Mouse (Mus musculus) layer of hippocampus, postnatal 14 days (tissue): ENCODE data around the gene Ccdc125. TPM values are rescaled to one million over a fixed set of nuclear protein-coding genes. Genes with fewer than 3 reads are reported as not detected.
"Not testable (repeated sequence)": the region's sequence is repeated elsewhere in the genome, so short reads cannot be mapped to it uniquely, and the experiment has no call there.

Experiments used
- DNase-seq, 2 experiments: peaks; one replicate each; pipeline ENCODE4 v3.0.0; 2021 to 2022; ENCODE audit warnings: low spot score in 2 of 2, mixed read lengths in 1 of 2
- total RNA-seq, 2 experiments: library from RNA; stranded (reverse); gene quantifications; 2 replicates each; pipeline ENCODE4 v1.2.3; 2021

Ccdc125 gene
- total RNA-seq, 2 experiments from 2014 or later, result 0.36 to 0.53 TPM

DNA sequence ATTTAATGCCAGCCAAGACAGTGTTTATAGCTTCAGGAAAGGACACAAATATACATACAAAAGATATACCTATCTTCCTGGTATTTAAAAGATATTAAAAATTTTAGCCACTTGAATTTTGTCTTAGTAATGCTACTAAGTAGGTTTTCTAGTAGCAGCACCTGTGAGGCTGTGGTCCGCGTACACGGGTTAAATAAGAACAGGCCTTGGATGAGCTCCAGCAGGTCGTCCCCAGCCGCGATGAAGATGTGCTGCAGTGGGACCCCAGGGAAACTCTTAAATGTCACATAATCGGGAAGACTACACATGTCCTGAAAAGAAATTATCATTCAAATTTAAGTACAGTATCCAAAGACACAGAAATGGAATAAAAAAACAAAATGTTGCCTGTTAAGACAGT, 36.7 kb downstream of the Ccdc125 start:
- no peak for DNase-seq

DNA sequence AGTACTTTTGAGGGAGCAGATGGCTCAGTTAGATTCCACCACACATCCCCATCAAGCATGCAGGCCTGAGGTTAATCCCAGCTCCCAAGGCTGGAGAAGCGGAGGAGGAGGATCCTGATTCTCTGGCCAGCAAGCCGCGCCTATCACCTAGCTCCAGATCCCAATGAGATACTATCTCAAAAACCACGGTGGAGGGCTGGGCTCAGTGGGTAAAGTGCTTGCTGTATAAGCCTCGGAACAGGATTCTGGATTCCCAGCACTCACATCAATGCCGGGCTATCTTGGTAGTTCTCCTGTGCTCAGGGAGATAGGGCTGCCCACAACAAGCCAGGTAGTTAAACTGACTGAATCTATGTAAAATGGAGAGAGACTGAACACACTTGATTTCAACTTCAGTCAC, 46.0 kb downstream of the Ccdc125 start:
- DNase-seq, result no peak

DNA sequence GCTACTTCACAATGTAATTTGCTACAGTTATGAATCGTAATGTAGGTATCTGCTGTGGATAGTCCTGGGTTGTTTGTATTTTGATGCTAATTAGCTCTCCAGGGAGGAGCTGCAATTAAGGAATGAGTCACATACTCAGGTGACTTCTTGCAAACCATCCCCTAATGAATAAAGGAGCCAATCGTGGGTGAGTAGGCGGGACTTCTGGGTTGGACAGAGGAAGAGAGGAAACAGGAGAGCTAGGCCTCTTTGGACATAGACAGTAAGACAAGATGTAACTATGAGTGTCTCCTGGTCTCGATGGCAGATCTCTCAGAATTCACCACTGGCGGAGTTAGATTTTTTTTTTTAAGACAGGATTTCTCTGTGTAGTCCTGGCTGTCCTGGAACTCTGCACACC, 52.1 kb downstream of the Ccdc125 start:
- DNase-seq, result no peak

GRCm38 (mm10) chr13:100724051-100724754, 54.7 kb downstream of the Ccdc125 start:
- peak in 1 of 2 experiments; percentile 34 for DNase-seq

- no peak for DNase-seq
Observed at GRCm38 (mm10) chr13:100725194-100725593, 55.7 kb downstream of the Ccdc125 start.

GRCm38 (mm10) chr13:100728086-100728485, 58.6 kb downstream of the Ccdc125 start:
- no peak for DNase-seq

- not testable (repeated sequence) for DNase-seq
Observed at GRCm38 (mm10) chr13:100728530-100728929, 59.0 kb downstream of the Ccdc125 start.

GRCm38 (mm10) chr13:100730153-100730860, 60.8 kb downstream of the Ccdc125 start:
- peak in 1 of 2 experiments; percentile 29 for DNase-seq

GRCm38 (mm10) chr13:100730861-100731176, 61.3 kb downstream of the Ccdc125 start, which contains the start of gene Cdk7:
Cdk7 (minus strand) TSS chr13:100730939.
- peak; percentile 85 to 93 for DNase-seq

DNA sequence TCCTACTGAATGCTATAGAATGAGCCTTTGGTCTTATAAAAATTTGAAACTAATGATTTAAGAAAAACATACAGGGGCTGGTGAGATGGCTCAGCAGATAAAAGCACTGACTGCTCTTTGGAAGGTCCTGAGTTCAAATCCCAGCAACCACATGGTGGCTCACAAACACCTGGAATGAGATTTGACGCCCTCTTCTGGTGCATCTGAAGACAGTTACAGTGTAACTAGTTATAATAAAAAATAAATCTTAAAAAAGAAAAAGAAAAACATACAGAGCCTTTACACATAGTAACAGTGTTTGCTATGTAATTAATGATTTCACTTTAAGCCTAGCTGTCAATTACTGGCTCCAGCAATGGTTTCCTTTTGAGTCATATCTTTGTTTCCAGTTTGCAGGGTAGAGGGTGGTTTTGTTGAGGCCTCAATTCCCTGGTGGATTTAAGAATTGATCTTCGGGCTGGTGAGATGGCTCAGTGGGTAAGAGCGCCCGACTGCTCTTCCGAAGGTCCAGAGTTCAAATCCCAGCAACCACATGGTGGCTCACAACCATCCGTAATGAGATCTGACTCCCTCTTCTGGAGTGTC, 62.0 kb downstream of the Ccdc125 start:
- DNase-seq, result not testable (repeated sequence)

DNA sequence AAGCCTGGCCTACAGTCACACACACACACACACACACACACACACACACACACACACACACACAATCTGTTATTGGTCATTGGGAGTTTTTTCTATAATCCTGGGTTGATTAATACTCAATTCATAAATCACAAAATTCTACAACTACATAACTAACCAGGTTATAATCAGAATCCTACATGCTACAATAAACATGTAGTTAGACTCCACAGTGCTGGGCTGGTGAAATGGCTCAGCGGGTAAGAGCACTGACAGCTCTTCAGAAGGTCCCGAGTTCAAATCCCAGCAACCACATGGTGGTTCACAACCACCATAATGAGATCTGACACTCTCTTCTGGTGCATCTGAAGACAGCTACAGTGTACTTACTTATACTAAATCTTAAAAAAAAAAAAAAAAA, 63.2 kb downstream of the Ccdc125 start:
- no peak for DNase-seq

DNA sequence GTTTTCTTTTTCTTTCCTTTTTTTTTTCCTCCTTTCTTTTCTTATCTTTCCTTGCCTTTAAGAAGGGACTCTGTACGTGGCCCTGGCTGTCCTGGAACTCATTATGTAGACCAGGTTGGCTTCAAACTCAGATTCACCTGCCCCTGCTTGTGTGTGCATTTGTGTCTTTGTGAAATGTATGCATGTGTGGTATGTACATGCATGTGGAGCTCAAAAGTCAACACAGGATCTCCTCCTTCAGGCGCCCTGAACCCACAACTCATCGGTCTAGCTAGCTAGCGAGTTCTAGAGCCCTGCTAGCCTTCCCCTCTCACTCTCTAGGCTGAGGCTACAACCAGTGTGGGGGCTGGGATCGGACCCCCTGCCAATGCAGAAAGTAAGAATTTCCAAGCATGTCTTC, 73.3 kb downstream of the Ccdc125 start:
- no peak for DNase-seq

- DNase-seq, result no peak
Observed at GRCm38 (mm10) chr13:100743346-100744035, 74.0 kb downstream of the Ccdc125 start.

DNA sequence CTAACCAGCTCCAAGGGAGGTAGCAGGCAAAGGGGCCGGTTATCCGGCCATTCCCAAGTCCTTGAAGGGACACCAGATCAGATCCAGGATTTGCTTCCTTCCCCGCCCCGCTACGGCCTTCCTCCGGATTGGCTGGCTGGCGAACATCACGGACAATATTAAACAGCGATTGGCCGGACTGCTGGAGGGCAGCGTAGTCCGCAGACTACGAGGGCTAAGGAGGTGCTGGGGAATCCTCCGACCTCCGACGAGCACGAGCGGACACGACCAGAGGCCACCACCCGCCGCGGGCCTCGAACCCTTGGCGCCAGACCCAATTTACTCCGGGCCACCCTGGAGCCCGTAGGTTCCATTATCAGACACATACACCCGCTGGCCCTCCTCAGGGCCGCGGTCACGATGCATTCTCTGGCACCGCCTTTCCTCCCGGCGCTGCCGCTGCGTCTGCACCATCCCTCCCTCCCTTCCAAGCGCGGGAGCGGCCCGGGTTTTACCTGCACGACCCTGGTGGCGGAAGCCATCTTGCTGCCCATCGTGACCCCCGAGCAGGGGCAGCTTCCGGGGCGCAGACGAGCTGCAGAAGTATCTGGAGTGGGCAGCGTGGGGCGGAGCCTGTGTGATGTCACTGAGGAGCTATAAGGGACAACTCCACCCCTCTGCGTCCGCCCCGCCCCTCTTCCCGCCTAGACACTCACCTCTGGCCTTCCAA, 74.7 kb downstream of the Ccdc125 start, which contains the start of gene Mrps36:
Gene Mrps36 (minus strand): TSS at position 624 of the 709 bp plus-strand sequence.
- DNase-seq, result peak; percentile 87 to 92

DNA sequence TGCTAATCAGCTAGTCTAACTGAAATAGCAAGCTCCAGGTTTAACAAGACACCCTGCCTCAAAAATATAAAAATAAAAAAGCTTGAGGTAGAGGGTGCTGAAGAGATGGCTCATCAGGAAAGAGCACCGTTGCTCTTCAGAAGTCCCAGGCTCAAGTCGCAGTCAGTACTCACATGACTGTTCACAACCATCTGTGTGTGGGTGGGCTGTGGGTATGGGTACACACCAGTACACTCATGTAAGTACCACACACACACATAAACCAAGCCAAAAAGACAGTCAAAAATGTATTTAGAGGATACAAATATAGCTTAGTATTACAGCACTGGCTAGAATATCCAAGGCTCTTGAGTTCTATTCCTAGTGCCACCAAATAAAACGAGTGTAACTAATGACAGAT, 76.6 kb downstream of the Ccdc125 start:
- peak in 1 of 2 experiments; percentile 40 for DNase-seq

Other genes with a start within 250 kb of the Ccdc125 start
- gene Naip1, start 216.8 kb upstream of the Ccdc125 start, total RNA-seq, result under 1 TPM; 0.14 TPM
- 10 to 100 TPM; 41.6 to 42.2 TPM for gene Gtf2h2, start 177.1 kb upstream of the Ccdc125 start, total RNA-seq
- gene Ocln, start 117.0 kb upstream of the Ccdc125 start, total RNA-seq, result 10 to 100 TPM; 11.9 to 16.4 TPM
- gene Marveld2, start 52.7 kb upstream of the Ccdc125 start, total RNA-seq, result 1 to 10 TPM; 1.7 to 2.0 TPM
- gene Ak6, start 18.7 kb upstream of the Ccdc125 start, total RNA-seq, result 10 to 100 TPM; 91.5 to 100.0 TPM
- gene Rad17, start 18.7 kb upstream of the Ccdc125 start, total RNA-seq, result 10 to 100 TPM; 12.0 to 13.2 TPM
- 10 to 100 TPM; 23.6 to 26.5 TPM for gene Taf9, start 18.1 kb upstream of the Ccdc125 start, total RNA-seq
- gene Cdk7, start 61.2 kb downstream of the Ccdc125 start, total RNA-seq, result 10 to 100 TPM; 35.7 to 37.0 TPM
- 10 to 100 TPM; 49.0 to 58.9 TPM for gene Mrps36, start 74.9 kb downstream of the Ccdc125 start, total RNA-seq
- 1 to 10 TPM in 1 of 2 experiments, under 1 TPM in 1; 0.81 to 1.3 TPM for gene Cenph, start 106.2 kb downstream of the Ccdc125 start, total RNA-seq
- gene Ccnb1, start 116.9 kb downstream of the Ccdc125 start, total RNA-seq, result 1 to 10 TPM; 3.5 to 3.6 TPM
- 10 to 100 TPM; 35.3 to 37.4 TPM for gene Slc30a5, start 163.7 kb downstream of the Ccdc125 start, total RNA-seq